Mouse (Mus musculus): ENCODE results near the gene Serac1. TPM values are rescaled to one million over a fixed set of nuclear protein-coding genes. Genes with fewer than 3 reads are reported as not detected.
A peak's percentile ranks its signal among the peaks of the same experiment; 100 is the strongest.
"Not testable (repeated sequence)": the region's sequence is repeated elsewhere in the genome, so short reads cannot be mapped to it uniquely, and the experiment has no call there.

The Serac1 gene
- polyA plus RNA-seq, 1 experiment from 2014 or later = 7.7 TPM

DNA sequence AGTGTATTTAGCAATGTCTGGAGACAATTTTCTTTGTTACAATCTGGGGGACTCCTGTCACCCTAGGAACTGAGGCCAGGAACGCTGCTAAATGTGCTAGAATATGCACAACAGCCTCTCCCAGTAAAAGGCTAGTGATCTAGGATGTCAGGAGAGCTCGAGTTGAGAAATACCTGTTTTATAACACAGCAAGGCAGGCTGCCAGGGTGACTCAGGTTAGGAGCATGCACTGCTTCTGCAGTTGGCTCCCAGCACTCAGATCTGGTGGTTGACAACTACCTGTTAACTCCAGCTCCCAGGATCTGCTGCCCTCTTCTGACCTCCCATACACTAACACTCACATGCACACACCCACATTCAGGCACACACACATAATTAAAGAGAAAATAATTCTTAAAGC lies 13.5 kb downstream of the Serac1 start:
- Histone ChIP-seq H3K4me3 (replicated peaks) (no peak overlapping the region), H3K9ac (replicated peaks) (no peak overlapping the region), H3K4me1 (replicated peaks) (no peaks in the 10 kb centered on the region), H3K9me3 (no peaks in the 10 kb centered on the region), H3K4me2 (no peak overlapping the region), H3K36me3 (peaks cover 47% of the 10 kb centered on the region), H3K27ac (no peak overlapping the region), H3K27me3 (no peaks in the 10 kb centered on the region)
- ATAC-seq (ENCODE audit: insufficient number of reproducible peaks, insufficient read depth, low FRiP score, low TSS enrichment, low read depth) = no peak
- WGBS = 92% methylated on average over 2 of the region's 2 CpGs

DNA sequence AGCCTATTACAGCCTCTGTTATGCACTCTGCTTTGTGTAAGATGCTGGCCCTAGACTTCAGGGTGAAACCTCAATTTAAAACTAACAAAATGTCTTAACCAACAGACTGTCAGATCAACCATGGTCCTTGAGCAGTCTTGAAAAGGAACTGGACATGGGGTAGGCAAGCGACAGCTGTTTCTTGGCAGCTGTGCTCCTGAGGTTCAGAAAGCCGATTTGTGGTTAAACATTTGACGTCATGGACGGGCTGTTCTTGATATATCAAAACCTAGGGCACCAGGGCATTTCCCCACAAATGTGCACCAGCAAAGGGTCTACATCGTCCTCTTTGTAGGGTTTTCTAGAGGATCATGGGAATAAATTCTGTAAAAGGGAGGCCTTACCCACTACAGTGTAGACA lies 16.0 kb downstream of the Serac1 start:
- Histone ChIP-seq H3K4me2 (no peak overlapping the region), H3K36me3 (peaks cover 36% of the 10 kb centered on the region), H3K27ac (no peak overlapping the region), H3K4me1 (replicated peaks) (no peaks in the 10 kb centered on the region), H3K27me3 (no peaks in the 10 kb centered on the region), H3K9me3 (no peaks in the 10 kb centered on the region), H3K9ac (replicated peaks) (no peak overlapping the region), H3K4me3 (replicated peaks) (no peak overlapping the region)
- whole genome bisulfite sequencing = 78% methylated on average over 5 of the region's 5 CpGs
- ATAC-seq (ENCODE audit: insufficient number of reproducible peaks, insufficient read depth, low FRiP score, low TSS enrichment, low read depth) = no peak

DNA sequence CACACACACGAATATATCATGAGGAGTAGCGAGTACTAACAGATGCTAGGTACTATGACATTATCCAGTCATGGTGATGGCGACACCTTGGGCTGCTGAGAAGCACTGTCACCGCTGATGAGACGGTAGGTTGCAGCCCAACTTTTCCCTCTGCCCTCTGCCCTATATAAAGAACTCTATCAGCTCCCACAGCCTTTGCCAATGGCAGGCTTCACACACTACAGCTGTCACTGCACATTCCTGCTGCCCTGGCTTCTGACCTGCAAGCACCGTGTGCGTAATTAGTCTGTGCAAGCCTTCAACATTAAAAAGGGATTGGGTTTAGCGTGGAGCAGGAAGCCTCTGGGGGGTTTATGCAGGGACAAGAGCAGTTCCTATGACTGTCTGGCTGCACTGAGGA lies 16.7 kb downstream of the Serac1 start:
- no peaks in the 10 kb centered on the region for H3K27me3 ChIP-seq
- WGBS = 76% methylated on average over 8 of the region's 8 CpGs
- H3K4me1 ChIP-seq (replicated peaks) = no peaks in the 10 kb centered on the region
- H3K27ac ChIP-seq = no peak overlapping the region
- no peak overlapping the region for H3K4me2 ChIP-seq
- no peak overlapping the region for H3K9ac ChIP-seq (replicated peaks)
- H3K36me3 ChIP-seq = peaks cover 36% of the 10 kb centered on the region
- H3K9me3 ChIP-seq = no peaks in the 10 kb centered on the region
- ATAC-seq (ENCODE audit: insufficient number of reproducible peaks, insufficient read depth, low FRiP score, low TSS enrichment, low read depth) = no peak
- H3K4me3 ChIP-seq (replicated peaks) = no peak overlapping the region

DNA sequence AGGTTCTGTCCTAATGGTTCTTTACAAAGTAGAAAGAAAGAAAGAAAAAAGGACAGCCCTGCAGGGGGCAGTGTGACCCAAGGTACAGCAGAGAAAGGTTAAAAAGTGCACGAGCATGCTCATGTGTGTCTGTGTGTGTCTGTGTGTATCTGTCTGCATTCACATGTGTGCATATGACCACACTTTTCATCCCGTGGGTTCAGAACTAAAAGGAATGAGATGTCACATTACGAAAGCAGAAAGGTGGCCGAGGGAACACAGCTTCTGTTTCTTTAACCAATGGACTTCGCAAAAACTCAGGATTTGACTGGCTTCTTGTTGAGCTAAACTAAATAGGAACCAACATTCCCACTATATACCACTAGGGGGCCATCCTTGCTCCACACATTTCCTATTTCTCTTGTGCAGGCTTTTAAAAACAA lies 24.6 kb downstream of the Serac1 start:
- H3K27me3 ChIP-seq = no peaks in the 10 kb centered on the region
- H3K27ac ChIP-seq = no peak overlapping the region
- 19% methylated on average over 5 of the region's 5 CpGs for WGBS
- H3K9ac ChIP-seq (replicated peaks) = no peak overlapping the region
- ATAC-seq (ENCODE audit: insufficient number of reproducible peaks, insufficient read depth, low FRiP score, low TSS enrichment, low read depth) = no peak
- H3K36me3 ChIP-seq = peaks cover 10% of the 10 kb centered on the region; the same call in 1 of the 2 replicates
- no peaks in the 10 kb centered on the region for H3K4me1 ChIP-seq (replicated peaks)
- no peak overlapping the region for H3K4me3 ChIP-seq (replicated peaks)
- no peak overlapping the region for H3K4me2 ChIP-seq
- H3K9me3 ChIP-seq = no peaks in the 10 kb centered on the region

DNA sequence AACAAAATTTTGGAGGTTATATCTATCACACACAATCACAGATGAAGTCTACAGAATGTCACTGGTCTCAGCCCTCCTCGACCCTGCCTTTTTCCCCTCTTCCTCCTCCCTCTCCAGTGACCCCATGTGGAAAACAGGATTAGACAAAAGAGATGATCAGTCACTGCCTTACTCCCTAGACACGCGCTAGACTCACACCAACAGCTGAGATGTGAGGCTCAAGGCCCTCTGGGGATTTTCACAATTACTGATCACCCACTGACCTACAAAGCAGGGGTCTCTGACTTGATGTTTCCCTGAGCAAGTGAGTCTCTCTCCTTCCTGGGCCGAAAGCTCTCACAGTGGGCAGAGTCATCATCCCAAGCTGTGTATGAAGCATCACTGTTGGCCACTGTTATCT lies 26.7 kb downstream of the Serac1 start:
- H3K27ac ChIP-seq = no peak overlapping the region
- H3K27me3 ChIP-seq = no peaks in the 10 kb centered on the region
- no peaks in the 10 kb centered on the region for H3K9me3 ChIP-seq
- no peak overlapping the region for H3K4me2 ChIP-seq
- H3K4me3 ChIP-seq (replicated peaks) = no peak overlapping the region
- 81% methylated on average over 4 of the region's 4 CpGs for WGBS
- no peak for ATAC-seq (ENCODE audit: insufficient number of reproducible peaks, insufficient read depth, low FRiP score, low TSS enrichment, low read depth)
- peaks cover 27% of the 10 kb centered on the region for H3K36me3 ChIP-seq
- no peaks in the 10 kb centered on the region for H3K4me1 ChIP-seq (replicated peaks)
- no peak overlapping the region for H3K9ac ChIP-seq (replicated peaks)

DNA sequence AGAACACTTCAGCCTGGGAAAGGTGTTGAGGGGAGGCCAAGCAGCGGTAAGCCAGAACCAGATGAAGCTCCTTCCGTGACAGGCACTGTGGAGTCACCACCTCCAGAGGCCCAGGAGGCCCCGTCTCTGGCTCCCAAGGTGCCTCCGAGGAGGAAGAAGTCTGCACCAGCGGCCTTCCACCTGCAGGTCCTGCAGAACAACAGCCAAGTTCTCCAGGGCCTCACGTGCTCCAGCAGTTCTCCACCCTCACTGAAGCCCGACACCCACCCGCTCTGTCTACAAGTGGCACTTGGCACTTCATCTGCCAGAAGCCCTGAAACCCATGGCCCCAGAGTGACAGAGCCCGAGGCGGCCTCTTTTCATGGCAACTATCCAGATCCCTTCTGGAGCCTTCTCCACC lies 42.0 kb downstream of the Serac1 start:
- H3K4me3 ChIP-seq (replicated peaks) = no peak overlapping the region
- 0 out of 2 replicates have a peak, but pooled peaks cover 3% of the 10 kb centered on the region for H3K27me3 ChIP-seq
- H3K4me2 ChIP-seq = no peak overlapping the region
- H3K36me3 ChIP-seq = peaks cover 4% of the 10 kb centered on the region; the same call in 1 of the 2 replicates
- no peak overlapping the region for H3K27ac ChIP-seq
- ATAC-seq (ENCODE audit: insufficient number of reproducible peaks, insufficient read depth, low FRiP score, low TSS enrichment, low read depth) = no peak
- 87% methylated on average over 10 of the region's 10 CpGs for WGBS
- no peak overlapping the region for H3K9ac ChIP-seq (replicated peaks)
- no peaks in the 10 kb centered on the region for H3K9me3 ChIP-seq
- H3K4me1 ChIP-seq (replicated peaks) = no peaks in the 10 kb centered on the region

DNA sequence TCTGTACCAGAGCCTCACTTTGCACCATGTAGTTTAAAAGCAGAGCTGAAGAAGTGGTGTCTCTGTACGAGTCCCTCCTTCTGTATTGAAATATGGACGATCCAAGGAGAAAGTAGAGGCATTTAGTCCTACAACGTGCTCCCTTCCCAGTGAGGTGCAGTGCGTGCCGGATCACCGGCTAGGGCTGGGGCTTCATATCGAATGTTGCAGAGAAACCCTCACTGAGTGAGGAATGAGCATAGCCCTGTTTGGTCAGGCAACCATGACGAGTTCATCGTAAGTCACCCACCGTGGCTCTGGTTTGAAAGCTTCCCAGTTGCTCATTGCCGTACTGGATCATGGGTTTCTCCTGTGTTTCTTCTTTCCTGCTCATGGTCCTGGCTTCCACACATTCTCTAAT lies 42.7 kb downstream of the Serac1 start:
- H3K4me1 ChIP-seq (replicated peaks) = no peaks in the 10 kb centered on the region
- H3K4me3 ChIP-seq (replicated peaks) = no peak overlapping the region
- 91% methylated on average over 11 of the region's 11 CpGs for WGBS
- no peak overlapping the region for H3K4me2 ChIP-seq
- H3K27ac ChIP-seq = no peak overlapping the region
- H3K27me3 ChIP-seq = 0 out of 2 replicates have a peak, but pooled peaks cover 3% of the 10 kb centered on the region
- no peak overlapping the region for H3K9ac ChIP-seq (replicated peaks)
- no peaks in the 10 kb centered on the region for H3K9me3 ChIP-seq
- H3K36me3 ChIP-seq = no peaks in the 10 kb centered on the region
- ATAC-seq (ENCODE audit: insufficient number of reproducible peaks, insufficient read depth, low FRiP score, low TSS enrichment, low read depth) = no peak

DNA sequence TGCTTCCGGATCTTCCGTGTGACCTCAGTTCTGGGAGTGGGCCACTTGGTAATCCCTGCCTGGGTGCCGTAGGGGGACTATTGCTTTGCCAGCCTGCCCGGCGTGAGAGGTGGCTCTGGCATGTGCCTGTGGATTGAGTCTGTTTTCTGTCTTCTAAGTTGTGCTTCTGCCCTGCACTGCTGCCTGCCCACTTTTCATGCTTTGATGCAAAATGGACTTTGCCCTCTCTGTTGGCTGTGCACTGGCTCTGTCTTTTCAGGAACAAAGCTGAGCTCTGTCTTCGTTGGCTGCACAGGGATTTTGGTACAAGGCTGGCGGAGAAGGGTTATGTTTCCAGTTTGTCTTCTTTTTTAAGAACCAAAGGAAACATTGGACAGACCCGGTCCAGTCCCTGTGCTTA lies 43.1 kb downstream of the Serac1 start:
- no peak overlapping the region for H3K4me3 ChIP-seq (replicated peaks)
- WGBS = 88% methylated on average over 8 of the region's 8 CpGs
- H3K4me1 ChIP-seq (replicated peaks) = no peaks in the 10 kb centered on the region
- H3K27ac ChIP-seq = no peak overlapping the region
- no peaks in the 10 kb centered on the region for H3K36me3 ChIP-seq
- no peak for ATAC-seq (ENCODE audit: insufficient number of reproducible peaks, insufficient read depth, low FRiP score, low TSS enrichment, low read depth)
- H3K9me3 ChIP-seq = no peaks in the 10 kb centered on the region
- H3K27me3 ChIP-seq = 0 out of 2 replicates have a peak, but pooled peaks cover 3% of the 10 kb centered on the region
- no peak overlapping the region for H3K9ac ChIP-seq (replicated peaks)
- H3K4me2 ChIP-seq = no peak overlapping the region

DNA sequence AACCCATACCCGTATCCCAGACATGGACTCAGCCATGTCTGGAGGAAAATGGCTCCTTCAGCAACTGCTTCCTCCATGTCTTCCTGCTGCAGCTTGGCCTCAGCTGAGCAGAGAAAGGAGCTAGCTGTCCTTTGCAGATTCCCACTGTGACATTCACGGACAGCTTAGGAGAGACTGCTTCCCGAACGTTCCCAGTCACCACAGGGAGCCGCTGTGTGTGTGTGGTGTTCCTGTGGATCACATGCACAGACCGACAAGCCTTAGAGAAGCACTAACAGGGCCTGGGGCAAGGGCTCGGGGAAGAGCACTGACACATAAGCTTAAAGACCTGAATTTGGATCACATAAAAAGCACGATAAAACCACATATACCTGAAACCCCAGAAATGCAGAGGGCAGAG lies 43.9 kb downstream of the Serac1 start:
- 58% methylated on average over 8 of the region's 8 CpGs for WGBS
- no peak overlapping the region for H3K4me3 ChIP-seq (replicated peaks)
- H3K4me2 ChIP-seq = no peak overlapping the region
- 0 out of 2 replicates have a peak, but pooled peaks cover 3% of the 10 kb centered on the region for H3K27me3 ChIP-seq
- H3K9ac ChIP-seq (replicated peaks) = no peak overlapping the region
- no peaks in the 10 kb centered on the region for H3K9me3 ChIP-seq
- no peak for ATAC-seq (ENCODE audit: insufficient number of reproducible peaks, insufficient read depth, low FRiP score, low TSS enrichment, low read depth)
- no peak overlapping the region for H3K27ac ChIP-seq
- H3K36me3 ChIP-seq = no peaks in the 10 kb centered on the region
- H3K4me1 ChIP-seq (replicated peaks) = no peaks in the 10 kb centered on the region

DNA sequence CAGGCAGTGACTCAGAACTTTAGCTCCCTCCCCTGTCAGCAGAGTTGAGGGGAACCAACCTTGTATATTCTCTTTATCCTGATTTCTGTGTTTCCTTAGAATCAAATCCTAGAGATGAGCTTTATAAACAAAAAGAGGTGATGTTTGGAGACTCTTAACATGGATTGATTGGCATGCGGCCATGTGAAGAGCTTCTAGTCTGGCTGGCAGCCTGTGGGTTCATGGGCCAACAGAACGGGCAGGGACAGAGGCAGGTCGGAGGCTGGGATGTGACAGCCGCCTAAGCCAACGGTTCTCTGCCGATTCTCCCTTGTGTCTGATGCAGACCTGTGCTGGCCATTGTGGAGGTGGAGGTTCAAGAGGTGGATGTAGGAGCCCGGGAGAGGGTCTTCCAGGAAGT lies 53.7 kb downstream of the Serac1 start:
- no peaks in the 10 kb centered on the region for H3K27me3 ChIP-seq
- H3K4me3 ChIP-seq (replicated peaks) = no peak overlapping the region
- no peaks in the 10 kb centered on the region for H3K36me3 ChIP-seq
- no peaks in the 10 kb centered on the region for H3K9me3 ChIP-seq
- 83% methylated on average over 7 of the region's 7 CpGs for WGBS
- no peak overlapping the region for H3K27ac ChIP-seq
- no peak overlapping the region for H3K9ac ChIP-seq (replicated peaks)
- H3K4me2 ChIP-seq = no peak overlapping the region
- H3K4me1 ChIP-seq (replicated peaks) = 0 out of 2 replicates have a peak, but pooled peaks cover 4% of the 10 kb centered on the region
- no peak for ATAC-seq (ENCODE audit: insufficient number of reproducible peaks, insufficient read depth, low FRiP score, low TSS enrichment, low read depth)

DNA sequence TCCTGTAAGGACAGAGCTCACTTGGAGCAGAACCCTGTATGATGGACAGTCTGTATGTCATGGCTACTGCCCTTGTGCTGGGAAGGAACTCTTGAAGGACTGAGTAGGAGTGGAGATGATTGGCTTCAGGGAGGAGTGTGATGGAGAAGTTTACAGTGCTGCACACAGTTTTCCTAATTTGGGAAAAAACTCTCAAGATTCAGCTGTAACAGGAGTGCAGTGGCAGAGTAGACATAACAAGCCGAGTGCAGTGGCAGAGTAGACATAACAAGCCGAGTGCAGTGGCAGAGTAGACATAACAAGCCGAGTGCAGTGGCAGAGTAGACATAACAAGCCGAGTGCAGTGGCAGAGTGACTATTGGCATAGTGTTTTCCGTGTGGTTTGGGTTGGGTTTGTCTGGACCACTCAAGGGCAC lies 58.2 kb downstream of the Serac1 start:
- not testable (repeated sequence) for H3K27me3 ChIP-seq; H3K9me3 ChIP-seq; H3K36me3 ChIP-seq; H3K4me1 ChIP-seq (replicated peaks); H3K9ac ChIP-seq (replicated peaks); ATAC-seq (ENCODE audit: insufficient number of reproducible peaks, insufficient read depth, low FRiP score, low TSS enrichment, low read depth)
- Histone ChIP-seq H3K27ac (peak overlapping the region; percentile 77; the same call in 1 of the 2 replicates), H3K4me2 (peak overlapping the region; percentile 46), H3K4me3 (replicated peaks) (0 out of 2 replicates have a peak overlapping the region, but pooled peaks have one; percentile 6)
- 52% methylated on average over 5 of the region's 5 CpGs for WGBS

DNA sequence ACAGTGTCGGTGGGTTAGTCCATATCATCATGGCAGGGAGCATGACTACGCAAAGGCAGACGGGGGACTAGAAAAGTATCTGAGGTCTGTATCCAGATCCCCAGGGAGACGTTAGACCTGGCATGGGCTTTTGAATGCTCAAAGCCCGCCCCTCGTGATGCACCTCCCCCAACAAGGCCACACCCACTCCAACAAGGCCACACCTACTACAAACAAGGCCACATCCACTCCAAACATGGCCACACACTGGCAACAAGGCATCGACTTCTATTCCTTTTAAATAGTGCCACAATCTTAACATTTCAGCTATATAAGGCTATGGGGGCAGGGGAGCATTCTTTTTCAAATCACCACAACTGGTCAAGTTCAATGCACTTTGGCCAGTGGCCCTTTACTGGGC lies 58.9 kb downstream of the Serac1 start:
- Histone ChIP-seq H3K27ac (peak overlapping the region; percentile 77; the same call in 1 of the 2 replicates), H3K9ac (replicated peaks) (no peak overlapping the region), H3K36me3 (no peaks in the 10 kb centered on the region), H3K4me3 (replicated peaks) (no peak overlapping the region), H3K9me3 (no peaks in the 10 kb centered on the region), H3K4me2 (0 out of 2 replicates have a peak overlapping the region, but pooled peaks have one; percentile 46), H3K27me3 (no peaks in the 10 kb centered on the region), H3K4me1 (replicated peaks) (0 out of 2 replicates have a peak, but pooled peaks cover 5% of the 10 kb centered on the region)
- WGBS = 55% methylated on average over 7 of the region's 7 CpGs
- no peak for ATAC-seq (ENCODE audit: insufficient number of reproducible peaks, insufficient read depth, low FRiP score, low TSS enrichment, low read depth)

Measured in limb, embryonic 12.5 days (tissue).